Mouse (Mus musculus): ENCODE results near the gene Sash3. TPM values are rescaled to one million over a fixed set of nuclear protein-coding genes. Genes with fewer than 3 reads are reported as not detected.

The Sash3 gene
- total RNA-seq, 2 experiments from 2014 or later = 1.2 to 1.5 TPM

GRCm38 (mm10) chrX:48139368-48140285 lies 6.6 kb upstream of the Sash3 start:
- intact Hi-C loops (cut with DNase I) = no loop called here
- no peak for DNase-seq (ENCODE audit: low spot score in 2 of 2)

- intact Hi-C loops (cut with DNase I) = no loop called here
- no peak for DNase-seq (ENCODE audit: low spot score in 2 of 2)
Observed at GRCm38 (mm10) chrX:48140286-48140877, 5.9 kb upstream of the Sash3 start.

GRCm38 (mm10) chrX:48141481-48141880 lies 4.8 kb upstream of the Sash3 start:
- no peak for DNase-seq (ENCODE audit: low spot score in 2 of 2)
- intact Hi-C loops (cut with DNase I) = no loop called here

GRCm38 (mm10) chrX:48143415-48144335 lies 2.6 kb upstream of the Sash3 start:
- intact Hi-C loops (cut with DNase I) = no loop called here

GRCm38 (mm10) chrX:48147226-48147625 lies 990 bp downstream of the Sash3 start:
- no peak for DNase-seq (ENCODE audit: low spot score in 2 of 2)
- intact Hi-C loops (cut with DNase I) = no loop called here

More at GRCm38 (mm10) chrX:48143415-48144335, 2.6 kb upstream of the Sash3 start:
- no peak for DNase-seq (ENCODE audit: low spot score in 2 of 2)

- DNase-seq (ENCODE audit: low spot score in 2 of 2) = no peak
- intact Hi-C loops (cut with DNase I) = no loop called here
Observed at GRCm38 (mm10) chrX:48147741-48148186, 1.5 kb downstream of the Sash3 start.

GRCm38 (mm10) chrX:48152106-48152505 lies 5.9 kb downstream of the Sash3 start:
- intact Hi-C loops (cut with DNase I) = no loop called here

GRCm38 (mm10) chrX:48153414-48153813 lies 7.2 kb downstream of the Sash3 start:
- intact Hi-C loops (cut with DNase I) = no loop called here
- no peak for DNase-seq (ENCODE audit: low spot score in 2 of 2)

More at GRCm38 (mm10) chrX:48152106-48152505, 5.9 kb downstream of the Sash3 start:
- DNase-seq (ENCODE audit: low spot score in 2 of 2) = no peak

- intact Hi-C loops (cut with DNase I) = no loop called here
Observed at GRCm38 (mm10) chrX:48153949-48154348, 7.7 kb downstream of the Sash3 start.

GRCm38 (mm10) chrX:48155489-48155888 lies 9.3 kb downstream of the Sash3 start:
- intact Hi-C loops (cut with DNase I) = no loop called here
- DNase-seq (ENCODE audit: low spot score in 2 of 2) = no peak

More at GRCm38 (mm10) chrX:48153949-48154348, 7.7 kb downstream of the Sash3 start:
- no peak for DNase-seq (ENCODE audit: low spot score in 2 of 2)

GRCm38 (mm10) chrX:48157396-48157795 lies 11.2 kb downstream of the Sash3 start:
- DNase-seq (ENCODE audit: low spot score in 2 of 2) = no peak
- intact Hi-C loops (cut with DNase I) = no loop called here

- intact Hi-C loops (cut with DNase I) = no loop called here
- DNase-seq (ENCODE audit: low spot score in 2 of 2) = no peak
Observed at GRCm38 (mm10) chrX:48158229-48158919, 12.1 kb downstream of the Sash3 start.

GRCm38 (mm10) chrX:48169892-48170291 lies 23.7 kb downstream of the Sash3 start:
- no peak for DNase-seq (ENCODE audit: low spot score in 2 of 2)
- intact Hi-C loops (cut with DNase I) = no loop called here

GRCm38 (mm10) chrX:48170368-48170767 lies 24.1 kb downstream of the Sash3 start:
- intact Hi-C loops (cut with DNase I) = no loop called here
- no peak for DNase-seq (ENCODE audit: low spot score in 2 of 2)

GRCm38 (mm10) chrX:48181844-48182243 lies 35.6 kb downstream of the Sash3 start:
- intact Hi-C loops (cut with DNase I) = no loop called here
- no peak for DNase-seq (ENCODE audit: low spot score in 2 of 2)

GRCm38 (mm10) chrX:48184703-48185102 lies 38.5 kb downstream of the Sash3 start:
- DNase-seq (ENCODE audit: low spot score in 2 of 2) = no peak
- intact Hi-C loops (cut with DNase I) = no loop called here

- DNase-seq (ENCODE audit: low spot score in 2 of 2) = no peak
- intact Hi-C loops (cut with DNase I) = no loop called here
Observed at GRCm38 (mm10) chrX:48191261-48191660, 45.0 kb downstream of the Sash3 start.

GRCm38 (mm10) chrX:48193235-48194152 lies 47.3 kb downstream of the Sash3 start:
- intact Hi-C loops (cut with DNase I) = no loop called here
- no peak for DNase-seq (ENCODE audit: low spot score in 2 of 2)
